Mouse (Mus musculus) MEL (cell line): ENCODE data around the gene Lurap1l. TPM values are rescaled to one million over a fixed set of nuclear protein-coding genes. Genes with fewer than 3 reads are reported as not detected.

ENCODE experiments used
- DNase-seq: peaks from one replicate; pipeline ENCODE4 v3.0.0; 2011; ENCODE audit warnings: low read depth, low spot score
- H3K27ac ChIP-seq: 2 replicates; pipeline ENCODE4 v1.5.1; 2012; ENCODE audit warnings: low read depth, mild to moderate bottlenecking, control low read depth, low read length, moderate library complexity; ENCODE audit not compliant: control insufficient read depth
- H3K27me3 ChIP-seq, 2 experiments: fragments of 150-350 bp in 1 of 2; sonication (generic) in 1 of 2; 2 replicates each; pipeline ENCODE4 v1.6.1; 2012; ENCODE audit warnings: low read length in 2 of 2, mild to moderate bottlenecking in 2 of 2, improper control_type of control experiment in 1 of 2, moderate library complexity in 1 of 2; ENCODE audit not compliant: insufficient read depth in 2 of 2, control insufficient read depth in 1 of 2
- H3K36me3 ChIP-seq, 2 experiments: 2 replicates each; pipeline ENCODE4 v1.6.1; 2012 to 2014; ENCODE audit warnings: low read length in 2 of 2, improper control_type of control experiment in 1 of 2, inconsistent platforms in 1 of 2, mild to moderate bottlenecking in 1 of 2; ENCODE audit not compliant: insufficient read depth in 2 of 2, control insufficient read depth in 1 of 2
- H3K4me1 ChIP-seq, 2 experiments: fragments of 150-350 bp in 1 of 2; sonication (generic) in 1 of 2; 2 replicates each; pipeline ENCODE4 v1.6.1; 2012; ENCODE audit warnings: low read length in 2 of 2, improper control_type of control experiment in 1 of 2, mild to moderate bottlenecking in 1 of 2; ENCODE audit not compliant: insufficient read depth in 2 of 2, control insufficient read depth in 1 of 2
- H3K4me3 ChIP-seq, 2 experiments: fragments of 150-350 bp in 1 of 2; sonication (generic) in 1 of 2; 2 replicates each; pipeline ENCODE4 v1.5.1; 2012; ENCODE audit warnings: low read depth in 2 of 2, low read length in 2 of 2, mild to moderate bottlenecking in 2 of 2, moderate library complexity in 2 of 2, control low read depth in 1 of 2, improper control_type of control experiment in 1 of 2; ENCODE audit not compliant: control insufficient read depth in 1 of 2, insufficient read depth in 1 of 2
- H3K79me2 ChIP-seq: 2 replicates; pipeline ENCODE4 v1.6.1; 2012; ENCODE audit warnings: mild to moderate bottlenecking, low read length, moderate library complexity; ENCODE audit not compliant: control insufficient read depth, poor library complexity, insufficient read depth
- H3K9ac ChIP-seq: 2 replicates; pipeline ENCODE4 v1.6.1; 2012; ENCODE audit warnings: low read depth, mild to moderate bottlenecking, control low read depth, low read length, moderate library complexity; ENCODE audit not compliant: control insufficient read depth, poor library complexity, severe bottlenecking
- H3K9me3 ChIP-seq: fragments of 150-350 bp; sonication (generic); replicated peaks from 2 replicates; pipeline ENCODE4 v1.6.1; 2012; ENCODE audit warnings: mild to moderate bottlenecking, low read length, improper control_type of control experiment, moderate library complexity; ENCODE audit not compliant: insufficient read depth
- CTCF ChIP-seq, 3 experiments: IDR thresholded peaks in 2 of 3; conservative IDR thresholded peaks in 1 of 3; 2 replicates each; pipeline ENCODE4 v1.5.1; 2011 to 2012; ENCODE audit warnings: low read length in 3 of 3, low read depth in 2 of 3, mild to moderate bottlenecking in 2 of 3, improper control_type of control experiment in 1 of 3, inconsistent platforms in 1 of 3, mixed read lengths in 1 of 3, moderate library complexity in 1 of 3; ENCODE audit not compliant: control insufficient read depth in 1 of 3, insufficient read depth in 1 of 3, poor library complexity in 1 of 3, severe bottlenecking in 1 of 3
- ELF1 ChIP-seq: IDR thresholded peaks from 2 replicates; pipeline ENCODE4 v1.6.1; 2014; ENCODE audit warnings: low read depth, mild to moderate bottlenecking, inconsistent platforms, low read length, improper control_type of control experiment, moderate library complexity
- EP300 ChIP-seq, 2 experiments: IDR thresholded peaks; 2 replicates each; pipeline ENCODE4 v1.6.1; 2011; ENCODE audit warnings: improper control_type of control experiment in 2 of 2, low read length in 2 of 2, low read depth in 1 of 2, mild to moderate bottlenecking in 1 of 2
- GABPA ChIP-seq: IDR thresholded peaks from 2 replicates; pipeline ENCODE4 v1.6.1; 2012; ENCODE audit warnings: low read depth, mild to moderate bottlenecking, inconsistent platforms, low read length, improper control_type of control experiment, moderate library complexity
- GATA1 ChIP-seq: IDR thresholded peaks from 2 replicates; pipeline ENCODE4 v1.6.1; 2011; ENCODE audit warnings: low read depth, low read length, improper control_type of control experiment
- HCFC1 ChIP-seq: IDR thresholded peaks from 2 replicates; pipeline ENCODE4 v1.6.1; 2012; ENCODE audit warnings: low read depth, mild to moderate bottlenecking, inconsistent platforms, low read length, improper control_type of control experiment, moderate library complexity
- JUND ChIP-seq: IDR thresholded peaks from 2 replicates; pipeline ENCODE4 v1.6.1; 2011; ENCODE audit warnings: low read depth, mild to moderate bottlenecking, improper control_type of control experiment, low read length
- MEF2A ChIP-seq: IDR thresholded peaks from 2 replicates; pipeline ENCODE4 v1.6.1; 2014; ENCODE audit warnings: low read depth, mild to moderate bottlenecking, inconsistent platforms, low read length, improper control_type of control experiment; ENCODE audit not compliant: poor library complexity, insufficient replicate concordance, severe bottlenecking; ENCODE audit errors: extremely low read depth
- POLR2AphosphoS2 ChIP-seq: IDR thresholded peaks from 2 replicates; pipeline ENCODE4 v1.6.1; 2011; ENCODE audit warnings: low read length, improper control_type of control experiment
- POLR2AphosphoS5 ChIP-seq: IDR thresholded peaks from 2 replicates; pipeline ENCODE4 v1.6.1; 2012; ENCODE audit warnings: low read depth, borderline replicate concordance, mild to moderate bottlenecking, inconsistent platforms, low read length, moderate library complexity, mixed read lengths
- SMC3 ChIP-seq: IDR thresholded peaks from 2 replicates; pipeline ENCODE4 v1.6.1; 2011; ENCODE audit warnings: low read depth, low read length, improper control_type of control experiment
- TAL1 ChIP-seq: IDR thresholded peaks from 2 replicates; pipeline ENCODE4 v1.6.1; 2012; ENCODE audit warnings: mild to moderate bottlenecking, inconsistent platforms, low read length, moderate library complexity, mixed read lengths
- TCF12 ChIP-seq: IDR thresholded peaks from 2 replicates; pipeline ENCODE4 v1.6.1; 2014; ENCODE audit warnings: low read depth, mild to moderate bottlenecking, inconsistent platforms, low read length, improper control_type of control experiment, moderate library complexity
- USF1 ChIP-seq: IDR thresholded peaks from 2 replicates; pipeline ENCODE4 v1.6.1; 2014; ENCODE audit warnings: low read depth, mild to moderate bottlenecking, inconsistent platforms, low read length, improper control_type of control experiment, moderate library complexity
- ZC3H11A ChIP-seq: IDR thresholded peaks from 2 replicates; pipeline ENCODE4 v1.6.1; 2012; ENCODE audit warnings: low read depth, mild to moderate bottlenecking, inconsistent platforms, low read length, improper control_type of control experiment
- ZKSCAN1 ChIP-seq: IDR thresholded peaks from 2 replicates; pipeline ENCODE4 v1.6.1; 2012; ENCODE audit warnings: low read depth, mild to moderate bottlenecking, inconsistent platforms, low read length, improper control_type of control experiment, moderate library complexity
- polyA plus RNA-seq, 2 experiments: library from polyadenylated mRNA; stranded (reverse) in 1 of 2; unstranded in 1 of 2; fragments of >175 nt in 1 of 2; fragments of >200 nt in 1 of 2; gene quantifications; 2 replicates each; pipeline versions ENCODE4 v1.2.1 to v1.2.4; 2012; ENCODE audit warnings: low replicate concordance in 2 of 2, low read depth in 1 of 2; ENCODE audit not compliant: insufficient read length in 2 of 2, insufficient read depth in 1 of 2, missing spikeins in 1 of 2
- total RNA-seq: library from RNA; depleted of rRNA; stranded (reverse); fragments of 300-350 nt; gene quantifications from 2 replicates; pipeline ENCODE4 v1.2.3, GENCODE M21; 2012

Gene Lurap1l
- total and polyA plus RNA-seq, 3 experiments: not detected

DNA sequence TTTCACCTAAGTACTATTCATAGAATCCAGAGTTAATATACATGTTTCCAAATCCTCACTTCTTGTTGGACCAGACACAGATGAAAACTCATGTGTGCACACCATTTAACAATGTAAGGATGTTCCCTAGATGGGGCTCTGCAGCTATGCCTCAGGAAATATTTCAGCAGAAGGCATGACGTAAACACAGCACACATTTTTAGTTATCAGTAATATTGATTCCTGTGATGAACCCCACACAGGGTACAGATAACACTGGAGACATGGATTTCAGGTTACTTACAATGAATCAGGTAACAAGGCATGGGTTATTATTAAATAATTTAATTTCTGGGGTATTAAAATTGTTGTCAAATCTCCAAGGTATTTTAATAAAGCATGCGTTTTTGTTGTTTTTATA is 12.2 kb downstream of the Lurap1l start:
- Histone ChIP-seq H3K4me1 (no peaks in the 10 kb centered on the region), H3K36me3 (no peaks in the 10 kb centered on the region), H3K9ac (no peak overlapping the region), H3K4me3 (no peak overlapping the region), H3K9me3 (no peaks in the 10 kb centered on the region), H3K27me3 (no peaks in the 10 kb centered on the region), H3K79me2 (no peaks in the 10 kb centered on the region), H3K27ac (no peak overlapping the region)
- TF ChIP-seq ZKSCAN1 (no peak), TAL1 (no peak), ZC3H11A (no peak), MEF2A (no peak), JUND (no peak), USF1 (no peak), POLR2AphosphoS5 (no peak), GABPA (no peak), POLR2AphosphoS2 (no peak), TCF12 (no peak), GATA1 (no peak)
- DNase-seq: no peak

DNA sequence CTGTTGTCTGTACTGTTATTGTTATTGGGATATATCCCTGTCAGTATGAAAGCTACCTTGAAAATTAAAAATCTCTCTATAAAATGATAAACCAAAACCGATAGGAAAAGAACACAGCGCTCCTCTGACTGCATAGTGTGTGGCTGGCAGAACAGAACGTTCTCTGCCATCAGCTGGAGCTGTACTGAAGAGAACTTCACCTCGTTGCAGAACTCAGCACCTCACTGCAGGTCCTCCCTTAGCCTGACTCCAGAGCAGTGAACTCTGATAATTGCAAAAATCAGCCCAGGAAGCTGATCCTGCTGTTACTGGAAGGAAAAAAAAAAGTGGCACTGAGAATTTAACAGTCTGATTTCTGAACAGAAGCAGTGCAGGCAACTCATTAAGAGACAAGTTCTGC is 14.4 kb downstream of the Lurap1l start:
- no peak overlapping the region for H3K4me3 ChIP-seq
- H3K9ac ChIP-seq: no peak overlapping the region
- no peaks in the 10 kb centered on the region for H3K4me1 ChIP-seq
- no peaks in the 10 kb centered on the region for H3K9me3 ChIP-seq
- TF ChIP-seq POLR2AphosphoS5: no peak
- no peak for TF ChIP-seq SMC3
- TF ChIP-seq EP300 (IDR thresholded peaks at IDR 0.05; ENCODE audit: low read depth in 1 of 2, low read length in 2 of 2): no peak
- no peaks in the 10 kb centered on the region for H3K36me3 ChIP-seq
- no peak overlapping the region for H3K27ac ChIP-seq
- no peaks in the 10 kb centered on the region for H3K27me3 ChIP-seq
- no peaks in the 10 kb centered on the region for H3K79me2 ChIP-seq
- DNase-seq: no peak

DNA sequence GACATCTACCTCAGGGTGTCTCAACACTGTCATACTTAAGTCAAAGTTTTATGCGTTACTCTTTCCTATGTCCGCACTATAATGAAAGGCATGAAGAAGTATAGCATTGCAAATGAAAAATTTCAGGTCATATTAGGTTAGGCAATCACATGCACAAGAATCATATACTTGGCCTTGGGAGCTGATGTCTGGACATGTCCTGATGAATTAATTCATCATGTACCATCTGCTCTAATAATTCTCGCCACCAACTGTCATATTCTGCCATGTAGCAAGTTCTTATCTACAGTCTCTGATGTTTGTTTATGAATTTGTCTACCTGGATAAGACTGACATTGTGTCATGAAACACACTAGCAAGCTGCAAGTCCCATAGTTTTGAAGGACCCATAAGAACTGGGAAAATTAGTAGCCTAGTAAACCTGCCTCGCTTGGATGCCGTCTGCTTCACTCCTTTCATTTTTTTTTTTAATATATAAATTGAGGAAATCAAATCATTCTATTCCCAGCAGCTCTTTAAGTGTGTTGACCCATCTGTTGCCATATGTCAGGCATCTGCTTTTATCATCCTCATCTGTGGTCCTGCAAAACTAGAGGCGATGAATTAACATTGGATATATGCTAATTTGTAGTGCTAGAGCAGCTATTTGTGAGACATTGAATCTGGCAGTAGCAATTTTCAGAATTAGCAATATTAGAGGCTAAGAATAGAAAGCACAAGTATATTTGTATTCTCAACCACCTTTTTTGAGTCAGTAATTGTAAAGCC is 15.5 kb downstream of the Lurap1l start:
- no peak for DNase-seq
- Histone ChIP-seq H3K27me3 (no peaks in the 10 kb centered on the region), H3K9ac (no peak overlapping the region), H3K4me3 (no peak overlapping the region), H3K4me1 (no peaks in the 10 kb centered on the region), H3K36me3 (no peaks in the 10 kb centered on the region), H3K79me2 (no peaks in the 10 kb centered on the region), H3K27ac (no peak overlapping the region), H3K9me3 (no peaks in the 10 kb centered on the region)
- no peak for TF ChIP-seq ELF1
- no peak for TF ChIP-seq HCFC1
- TF ChIP-seq MEF2A: no peak
- no peak for TF ChIP-seq ZKSCAN1
- no peak for TF ChIP-seq CTCF (IDR thresholded peaks at IDR 0.05 in 2 of 3, conservative IDR thresholded peaks at IDR 0.05 in 1 of 3; ENCODE audit: control insufficient read depth in 1 of 3, insufficient read depth in 1 of 3, low read depth in 2 of 3, low read length in 3 of 3, poor library complexity in 1 of 3, severe bottlenecking in 1 of 3)
- TF ChIP-seq SMC3: no peak
